Mouse (Mus musculus) lung, postnatal 0 days (tissue): ENCODE data around the gene Ushbp1.

ENCODE experiments used
- CTCF ChIP-seq: IDR thresholded peaks from 2 replicates; pipeline ENCODE4 v1.5.1; 2016; ENCODE audit warnings: antibody characterized with exemption, mild to moderate bottlenecking
- EP300 ChIP-seq: IDR thresholded peaks from 2 replicates; pipeline ENCODE4 v1.6.1; 2016; ENCODE audit warnings: antibody characterized with exemption, mild to moderate bottlenecking, control low read depth

- TF ChIP-seq CTCF (no peak), EP300 (no peak)
Measured at GRCm38 (mm10) chr8:71379008-71379407, 16.6 kb downstream of the Ushbp1 start.
